ENCODE assay signal across 11 mouse cellular contexts in genomic region chr11:70435476-70435875, GRCm38 (mm10). TPM values are rescaled to one million over a fixed set of nuclear protein-coding genes. Genes with fewer than 3 reads are reported as not detected.
DNase-seq lines count a peak whose midpoint lies in the region; ATAC-seq and TF ChIP-seq lines count a peak whose summit lies in the region.
"Had no signal": no experiment of that assay in that cellular context is flagged by ENCODE, and none has a peak within 500 bp of the region (broad histone marks: within the 10 kb centered on the region; RNA-seq: fewer than 3 reads in every experiment).

No protein-coding gene starts in this region.

- TF ChIP-seq POLR2A in lung, adult 2 months (IDR thresholded peaks at IDR 0.05; ENCODE audit: borderline replicate concordance, extremely low read depth, low read depth, low read length), result no peak

- H3K4me1 ChIP-seq in heart, embryonic 16.5 days (ENCODE audit: control insufficient read depth, insufficient read depth, low read length), result peaks cover 10% of the 10 kb centered on the region; the same call in 1 of the 2 replicates
- peaks cover 30% of the 10 kb centered on the region for H3K4me1 ChIP-seq in liver, postnatal 0 days (ENCODE audit: insufficient read depth)
- H3K4me1 ChIP-seq in lung, adult 2 months (ENCODE audit: control insufficient read depth, insufficient read depth, low read length), result peaks cover 6% of the 10 kb centered on the region
- peaks cover 21% of the 10 kb centered on the region for H3K4me1 ChIP-seq in kidney, embryonic 16.5 days (ENCODE audit: insufficient read depth, low read length)

- 68% methylated on average over 5 of the region's 5 CpGs for WGBS in heart, embryonic 16.5 days
- 32% methylated on average over 5 of the region's 5 CpGs for WGBS in liver, postnatal 0 days (ENCODE audit: insufficient replicate concordance)
- 44% methylated on average over 5 of the region's 5 CpGs for WGBS in lung, adult 2 months
- WGBS in kidney, embryonic 16.5 days, result 63% methylated on average over 5 of the region's 5 CpGs

- no peak for ATAC-seq in heart, embryonic 16.5 days (replicated peaks; ENCODE audit: extremely low read depth, insufficient read depth, low FRiP score)
- no peak for ATAC-seq in liver, postnatal 0 days
- no peak for ATAC-seq in kidney, embryonic 16.5 days (ENCODE audit: low FRiP score, low TSS enrichment)
- ATAC-seq: hindbrain, postnatal 0 days had no signal

- no peak for TF ChIP-seq CTCF in liver, postnatal 0 days (IDR thresholded peaks at IDR 0.05; ENCODE audit: low read depth)
- no peak for TF ChIP-seq CTCF in lung, adult 2 months (IDR thresholded peaks at IDR 0.05; ENCODE audit: insufficient read depth, low read length)

- H3K9me3 ChIP-seq in heart, embryonic 16.5 days (replicated peaks; ENCODE audit: control insufficient read depth, low read length), result no peaks in the 10 kb centered on the region
- H3K9me3 ChIP-seq in liver, postnatal 0 days (ENCODE audit: low read length), result no peaks in the 10 kb centered on the region
- H3K9me3 ChIP-seq in kidney, embryonic 16.5 days (ENCODE audit: low read length), result no peaks in the 10 kb centered on the region

- no peaks in the 10 kb centered on the region for H3K27me3 ChIP-seq in heart, embryonic 16.5 days (ENCODE audit: control insufficient read depth, insufficient read depth, low read length)
- no peaks in the 10 kb centered on the region for H3K27me3 ChIP-seq in liver, postnatal 0 days (ENCODE audit: insufficient read depth, low read length)
- no peaks in the 10 kb centered on the region for H3K27me3 ChIP-seq in kidney, embryonic 16.5 days (ENCODE audit: insufficient read depth, low read length)

- H3K36me3 ChIP-seq in heart, embryonic 16.5 days (ENCODE audit: control insufficient read depth, insufficient read depth), result peaks cover 11% of the 10 kb centered on the region
- H3K36me3 ChIP-seq in liver, postnatal 0 days (replicated peaks; ENCODE audit: insufficient read depth, low read length), result peaks cover 45% of the 10 kb centered on the region
- peaks cover 36% of the 10 kb centered on the region for H3K36me3 ChIP-seq in kidney, embryonic 16.5 days (ENCODE audit: insufficient read depth, low read length)

- no peak for TF ChIP-seq EP300 in liver, postnatal 0 days (IDR thresholded peaks at IDR 0.05; ENCODE audit: low read depth)

- DNase-seq in heart, adult 9 months (ENCODE audit: low spot score in 2 of 2), result no peak
- DNase-seq in spleen, postnatal 36 days (ENCODE audit: low spot score in 2 of 2), result peak; percentile 32 to 45
- no peak for DNase-seq in spleen, adult 12 weeks (ENCODE audit: low spot score)
- DNase-seq in liver, postnatal 0 days, result no peak
- no peak for DNase-seq in cerebellum, postnatal 25 days
- DNase-seq in lung, adult 2 months, result no peak
- DNase-seq: heart, adult 18-20 months; lung, postnatal 36 days had no signal

- H3K4me3 ChIP-seq in heart, embryonic 16.5 days (ENCODE audit: low read length), result no peak overlapping the region
- peak overlapping the region; percentile 79 for H3K4me3 ChIP-seq in liver, postnatal 0 days (ENCODE audit: low read depth, low read length)
- no peak overlapping the region for H3K4me3 ChIP-seq in lung, adult 2 months (replicated peaks; ENCODE audit: extremely low read depth, low read depth, low read length)
- no peak overlapping the region for H3K4me3 ChIP-seq in kidney, embryonic 16.5 days (ENCODE audit: low read length)

- H3K9ac ChIP-seq in heart, embryonic 16.5 days (ENCODE audit: low read length), result 0 out of 2 replicates have a peak overlapping the region, but pooled peaks have one; percentile 3
- peak overlapping the region; percentile 55 for H3K9ac ChIP-seq in liver, postnatal 0 days (replicated peaks)
- no peak overlapping the region for H3K9ac ChIP-seq in kidney, embryonic 16.5 days (replicated peaks; ENCODE audit: low read length)

- peak overlapping the region; percentile 8; the same call in 1 of the 2 replicates for H3K4me2 ChIP-seq in heart, embryonic 16.5 days (ENCODE audit: low read depth, low read length)
- H3K4me2 ChIP-seq in liver, postnatal 0 days (ENCODE audit: low read depth, low read length), result peak overlapping the region; percentile 96
- no peak overlapping the region for H3K4me2 ChIP-seq in kidney, embryonic 16.5 days (replicated peaks; ENCODE audit: low read depth, low read length)

- no peak overlapping the region for H3K27ac ChIP-seq in heart, embryonic 16.5 days (ENCODE audit: low read length)
- peak overlapping the region; percentile 44 for H3K27ac ChIP-seq in liver, postnatal 0 days (ENCODE audit: low read depth)
- no peak overlapping the region for H3K27ac ChIP-seq in kidney, embryonic 16.5 days (ENCODE audit: low read length)
- H3K27ac ChIP-seq: hindbrain, postnatal 0 days had no signal

RNA-seq across cellular contexts. Expression of gene Arrb2, which starts 3.0 kb away (rescaled TPM):
- polyA plus RNA-seq in heart, embryonic 16.5 days (2015; fragmentation: Nextera tagmentation; extraction: Ambion mirVana), result 9.5 and 11.7 TPM in 2 replicates
- 20.0 and 21.8 TPM in 2 replicates for polyA plus RNA-seq in liver, postnatal 0 days (2015; fragmentation: Nextera tagmentation; extraction: Ambion mirVana)
- polyA plus RNA-seq in lung, adult 2 months (2012; rRNA removed), result 48.2 and 80.2 TPM in 2 replicates
- polyA plus RNA-seq in kidney, embryonic 16.5 days (2015; fragmentation: Nextera tagmentation; extraction: Ambion mirVana), result 15.3 and 19.0 TPM in 2 replicates

RNA-seq across cellular contexts. Expression of gene Med11, which starts 16.2 kb away (rescaled TPM):
- polyA plus RNA-seq in heart, embryonic 16.5 days (2015; fragmentation: Nextera tagmentation; extraction: Ambion mirVana), result 25.2 and 27.8 TPM in 2 replicates
- 14.3 and 15.1 TPM in 2 replicates for polyA plus RNA-seq in liver, postnatal 0 days (2015; fragmentation: Nextera tagmentation; extraction: Ambion mirVana)
- polyA plus RNA-seq in lung, adult 2 months (2012; rRNA removed), result 21.6 and 26.9 TPM in 2 replicates
- polyA plus RNA-seq in kidney, embryonic 16.5 days (2015; fragmentation: Nextera tagmentation; extraction: Ambion mirVana), result 43.9 and 46.3 TPM in 2 replicates

RNA-seq across cellular contexts. Expression of gene Zmynd15, which starts 23.8 kb away (rescaled TPM):
- polyA plus RNA-seq in heart, embryonic 16.5 days (2015; fragmentation: Nextera tagmentation; extraction: Ambion mirVana), result 1.5 and 1.7 TPM in 2 replicates
- polyA plus RNA-seq in liver, postnatal 0 days (2015; fragmentation: Nextera tagmentation; extraction: Ambion mirVana), result 0.59 and 0.70 TPM in 2 replicates
- polyA plus RNA-seq in lung, adult 2 months (2012; rRNA removed), result 8.7 and 12.3 TPM in 2 replicates
- 1.4 and 1.5 TPM in 2 replicates for polyA plus RNA-seq in kidney, embryonic 16.5 days (2015; fragmentation: Nextera tagmentation; extraction: Ambion mirVana)

RNA-seq across cellular contexts. Expression of gene Cxcl16, which starts 24.3 kb away (rescaled TPM):
- polyA plus RNA-seq in heart, embryonic 16.5 days (2015; fragmentation: Nextera tagmentation; extraction: Ambion mirVana), result 10.2 and 10.9 TPM in 2 replicates
- 9.2 and 9.4 TPM in 2 replicates for polyA plus RNA-seq in liver, postnatal 0 days (2015; fragmentation: Nextera tagmentation; extraction: Ambion mirVana)
- polyA plus RNA-seq in lung, adult 2 months (2012; rRNA removed), result 67.2 and 74.6 TPM in 2 replicates
- 9.1 and 9.7 TPM in 2 replicates for polyA plus RNA-seq in kidney, embryonic 16.5 days (2015; fragmentation: Nextera tagmentation; extraction: Ambion mirVana)

RNA-seq across cellular contexts. Expression of gene Pelp1, which starts 25.6 kb away (rescaled TPM):
- 22.1 and 22.5 TPM in 2 replicates for polyA plus RNA-seq in heart, embryonic 16.5 days (2015; fragmentation: Nextera tagmentation; extraction: Ambion mirVana)
- polyA plus RNA-seq in liver, postnatal 0 days (2015; fragmentation: Nextera tagmentation; extraction: Ambion mirVana), result 6.1 and 6.4 TPM in 2 replicates
- polyA plus RNA-seq in lung, adult 2 months (2012; rRNA removed), result 15.9 and 17.4 TPM in 2 replicates
- 40.3 and 41.9 TPM in 2 replicates for polyA plus RNA-seq in kidney, embryonic 16.5 days (2015; fragmentation: Nextera tagmentation; extraction: Ambion mirVana)

Comparison
In these comparisons a context has a peak if more than half of its experiments do, and no peak if none do; other contexts are left out.
1. DNase-seq: peak in spleen, postnatal 36 days (2 of 2); none in heart, adult 9 months (0 of 2), spleen, adult 12 weeks (single experiment), liver, postnatal 0 days (single experiment), cerebellum, postnatal 25 days (0 of 2) and lung, adult 2 months (single experiment).